ENCODE assay signal across 28 mouse cellular contexts in the genomic region with DNA sequence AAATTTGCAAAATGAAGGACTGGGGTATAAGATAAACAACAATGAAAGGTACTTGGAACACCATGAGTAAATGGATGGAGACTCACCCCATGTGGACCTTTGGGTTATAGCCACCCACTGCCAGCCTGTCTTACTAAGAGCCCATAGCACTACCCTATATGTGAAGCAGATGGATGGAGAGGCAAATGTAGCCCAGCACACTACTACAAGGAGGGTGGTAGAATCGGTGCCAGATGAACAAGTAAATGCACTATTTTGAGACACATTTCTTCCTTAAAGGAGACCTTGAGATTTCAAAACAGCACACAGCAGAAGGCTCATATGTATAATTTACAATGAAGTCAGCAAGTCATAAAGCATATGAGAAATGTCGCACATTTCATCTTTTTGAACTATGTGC.
"Had no signal": no experiment of that assay in that cellular context is flagged by ENCODE, and none has a peak within 500 bp of the region (broad histone marks: within the 10 kb centered on the region; RNA-seq: fewer than 3 reads in every experiment).

No protein-coding gene starts in this region.

- H3K9ac ChIP-seq: heart, embryonic 13.5 days; heart, embryonic 15.5 days; hindbrain, embryonic 13.5 days; hindbrain, embryonic 15.5 days; kidney, embryonic 15.5 days; limb, embryonic 13.5 days; limb, embryonic 15.5 days; liver, embryonic 12.5 days; liver, embryonic 14.5 days had no signal

- ATAC-seq: hindbrain, postnatal 0 days; intestine, embryonic 16.5 days; liver, embryonic 12.5 days had no signal

- H3K36me3 ChIP-seq: heart, embryonic 13.5 days; heart, embryonic 15.5 days; hindbrain, embryonic 13.5 days; hindbrain, embryonic 15.5 days; kidney, embryonic 15.5 days; limb, embryonic 13.5 days; limb, embryonic 15.5 days; liver, embryonic 12.5 days had no signal

- H3K4me2 ChIP-seq: heart, embryonic 11.5 days; heart, embryonic 13.5 days; heart, embryonic 15.5 days; hindbrain, embryonic 13.5 days; hindbrain, embryonic 15.5 days; kidney, embryonic 15.5 days; limb, embryonic 13.5 days; limb, embryonic 15.5 days; liver, embryonic 12.5 days had no signal

- H3K4me1 ChIP-seq: heart, embryonic 13.5 days; heart, embryonic 15.5 days; hindbrain, embryonic 13.5 days; hindbrain, embryonic 15.5 days; kidney, embryonic 15.5 days; limb, embryonic 13.5 days; limb, embryonic 15.5 days; liver, embryonic 12.5 days had no signal

- H3K27ac ChIP-seq: heart, adult 2 months; heart, embryonic 13.5 days; heart, embryonic 15.5 days; hindbrain, embryonic 13.5 days; hindbrain, embryonic 15.5 days; hindbrain, postnatal 0 days; kidney, embryonic 15.5 days; kidney, postnatal 0 days; left cerebral cortex, adult 2 months; limb, embryonic 13.5 days; limb, embryonic 15.5 days; liver, embryonic 12.5 days; liver, embryonic 14.5 days had no signal

- DNase-seq: gastrocnemius, postnatal 14 days; gastrocnemius, postnatal 36 days; heart, adult 11 months; heart, adult 2 months; heart, postnatal 14 days; heart, postnatal 36 days; kidney, adult 11 months; kidney, adult 2 months; kidney, adult 9 months; kidney, postnatal 14 days; kidney, postnatal 36 days; layer of hippocampus, adult 9-11 months; layer of hippocampus, postnatal 36 days; left cerebral cortex, postnatal 4 days had no signal

- H3K9me3 ChIP-seq: heart, embryonic 15.5 days; hindbrain, embryonic 13.5 days; hindbrain, embryonic 15.5 days; kidney, embryonic 15.5 days; limb, embryonic 13.5 days; limb, embryonic 15.5 days; liver, embryonic 12.5 days had no signal

- H3K27me3 ChIP-seq: heart, embryonic 13.5 days; heart, embryonic 15.5 days; hindbrain, embryonic 13.5 days; hindbrain, embryonic 15.5 days; kidney, embryonic 15.5 days; limb, embryonic 13.5 days; limb, embryonic 15.5 days; liver, embryonic 12.5 days had no signal

- H3K4me3 ChIP-seq: heart, adult 2 months; heart, embryonic 13.5 days; heart, embryonic 15.5 days; hindbrain, embryonic 13.5 days; hindbrain, embryonic 15.5 days; kidney, embryonic 15.5 days; left cerebral cortex, adult 2 months; limb, embryonic 13.5 days; limb, embryonic 15.5 days; liver, embryonic 12.5 days had no signal
